Mouse (Mus musculus) kidney, postnatal 0 days (tissue): Measurements from ENCODE around the gene Ssh3. TPM values are rescaled to one million over a fixed set of nuclear protein-coding genes. Genes with fewer than 3 reads are reported as not detected.

Experiments used
- ATAC-seq: fragments of 200-750 bp; cut with Nextera tagmentation; replicated peaks from 2 replicates; pipeline ENCODE4 v1.8.0; 2017; ENCODE audit warnings: low read depth, moderate number of reproducible peaks, moderate TSS enrichment, moderate library complexity; ENCODE audit not compliant: low FRiP score
- DNase-seq: peaks from one replicate; pipeline ENCODE4 v3.0.0-alpha.2; 2016; ENCODE audit warnings: low spot score
- H3K27ac ChIP-seq: fragments of 300-500 bp; sonication (generic); 2 replicates; pipeline ENCODE4 v1.5.1; 2014; ENCODE audit warnings: mild to moderate bottlenecking
- H3K27me3 ChIP-seq: fragments of 300-500 bp; sonication (generic); 2 replicates; pipeline ENCODE4 v1.6.1; 2014; ENCODE audit warnings: low read length, mixed read lengths; ENCODE audit not compliant: insufficient read depth
- H3K36me3 ChIP-seq: fragments of 300-500 bp; sonication (generic); 2 replicates; pipeline ENCODE4 v1.6.1; 2014; ENCODE audit warnings: low read length, mixed read lengths; ENCODE audit not compliant: insufficient read depth
- H3K4me1 ChIP-seq: fragments of 300-500 bp; sonication (generic); replicated peaks from 2 replicates; pipeline ENCODE4 v1.6.1; 2014; ENCODE audit warnings: antibody characterized with exemption, low read length, mixed read lengths; ENCODE audit not compliant: insufficient read depth
- H3K4me2 ChIP-seq: fragments of 300-500 bp; sonication (generic); 2 replicates; pipeline ENCODE4 v1.6.1; 2014; ENCODE audit warnings: mild to moderate bottlenecking, low read length, moderate library complexity, mixed read lengths
- H3K4me3 ChIP-seq: fragments of 300-500 bp; sonication (generic); replicated peaks from 2 replicates; pipeline ENCODE4 v1.5.1; 2014; ENCODE audit warnings: low read depth, low read length
- H3K9ac ChIP-seq: fragments of 300-500 bp; sonication (generic); 2 replicates; pipeline ENCODE4 v1.6.1; 2014; ENCODE audit warnings: low read depth, low read length
- H3K9me3 ChIP-seq: fragments of 300-500 bp; sonication (generic); replicated peaks from 2 replicates; pipeline ENCODE4 v1.6.1; 2016; ENCODE audit warnings: low read length, inconsistent platforms, mixed read lengths
- CTCF ChIP-seq: IDR thresholded peaks from 2 replicates; pipeline ENCODE4 v1.5.1; 2016; ENCODE audit warnings: antibody characterized with exemption, low read depth, mild to moderate bottlenecking, moderate library complexity
- WGBS: fragments of 180-500 bp; shearing (Covaris S2); extraction: QIAGEN DNeasy Blood & Tissue Kit; methylation state at CpG from one replicate; pipeline ENCODE4 v1.1.7; 2014; 5-methylcytosine and 5-hydroxymethylcytosine counted together
- polyA plus RNA-seq: library from polyadenylated mRNA; unstranded; fragments of >200 nt; fragmentation: Nextera tagmentation; extraction: Ambion mirVana; gene quantifications from 2 replicates; pipeline ENCODE4 v1.2.1, GENCODE M21; 2015

The Ssh3 gene
- polyA plus RNA-seq, 1 experiment from 2014 or later, result 15.6 TPM

- no peak overlapping the region for H3K9ac ChIP-seq
- no peak for DNase-seq
Observed at GRCm38 (mm10) chr19:4270187-4270586, 1.2 kb upstream of the Ssh3 start.

DNA sequence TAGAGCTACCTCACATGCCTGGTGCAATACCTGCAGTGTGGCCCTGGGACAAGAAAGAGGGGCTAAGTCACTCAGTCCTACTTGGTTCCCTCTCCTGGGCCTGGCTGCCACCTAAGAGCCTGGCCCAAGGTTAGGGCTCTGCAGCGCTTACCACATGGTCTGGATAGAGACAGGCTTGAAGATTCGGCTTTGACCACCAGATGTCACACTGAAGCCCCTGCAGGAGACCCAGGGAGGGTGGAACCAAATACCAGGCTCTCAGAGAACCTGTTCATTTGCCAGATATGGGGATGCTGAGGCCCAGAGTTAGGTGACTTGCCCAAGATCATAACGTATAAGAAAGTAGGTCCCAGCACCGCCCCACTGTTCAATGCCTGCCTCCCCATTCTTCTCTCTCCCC, 3.0 kb downstream of the Ssh3 start:
- no peaks in the 10 kb centered on the region for H3K36me3 ChIP-seq
- no peaks in the 10 kb centered on the region for H3K9me3 ChIP-seq
- no peak for ATAC-seq
- H3K9ac ChIP-seq, result no peak overlapping the region
- H3K4me1 ChIP-seq, result 0 out of 2 replicates have a peak, but pooled peaks cover 5% of the 10 kb centered on the region
- no peak overlapping the region for H3K4me3 ChIP-seq
- peak; percentile 54 for TF ChIP-seq CTCF
- H3K4me2 ChIP-seq, result no peak overlapping the region
- peak; percentile 29 for DNase-seq
- no peak overlapping the region for H3K27ac ChIP-seq
- 60% methylated on average over 4 of the region's 4 CpGs for WGBS
- no peaks in the 10 kb centered on the region for H3K27me3 ChIP-seq

More at GRCm38 (mm10) chr19:4270187-4270586, 1.2 kb upstream of the Ssh3 start:
- H3K27me3 ChIP-seq, result no peaks in the 10 kb centered on the region
- no peak for ATAC-seq
- no peak for TF ChIP-seq CTCF
- no peaks in the 10 kb centered on the region; the same call in 1 of the 2 replicates for H3K36me3 ChIP-seq
- H3K9me3 ChIP-seq, result no peaks in the 10 kb centered on the region
- 75% methylated on average over 6 of the region's 6 CpGs for WGBS
- no peak overlapping the region for H3K4me3 ChIP-seq
- no peak overlapping the region for H3K4me2 ChIP-seq
- 0 out of 2 replicates have a peak, but pooled peaks cover 5% of the 10 kb centered on the region for H3K4me1 ChIP-seq
- H3K27ac ChIP-seq, result no peak overlapping the region

DNA sequence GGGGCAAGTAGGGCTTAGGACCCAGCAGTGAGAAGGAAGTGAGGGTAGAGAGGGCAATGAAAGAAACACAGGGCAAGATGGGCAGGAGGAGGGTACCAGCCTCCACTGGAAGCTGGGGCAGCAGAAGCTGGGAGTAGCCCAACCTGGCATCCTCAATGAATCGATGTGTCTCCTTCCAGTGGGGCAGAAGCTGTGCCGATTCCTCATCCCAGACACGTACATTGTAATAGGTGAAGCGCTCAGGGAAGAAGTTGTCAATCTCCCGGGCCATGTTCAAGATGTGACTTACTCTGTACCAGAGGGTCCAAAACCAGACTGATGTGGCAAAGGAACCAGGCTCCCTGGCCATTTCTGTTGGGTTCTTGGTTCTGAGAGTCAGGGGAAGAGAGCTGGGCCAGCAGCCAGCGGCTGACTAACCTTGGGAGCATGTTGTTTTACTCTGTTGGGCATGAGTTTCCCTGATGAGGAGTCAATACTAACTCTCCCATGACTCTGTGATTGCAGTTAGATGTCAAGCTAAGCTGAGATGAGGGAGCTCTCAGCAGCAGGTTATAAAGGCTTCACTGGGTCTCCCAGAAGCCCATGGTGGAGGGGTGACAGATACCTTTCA, 4.7 kb downstream of the Ssh3 start:
- H3K9ac ChIP-seq, result no peak overlapping the region
- H3K4me2 ChIP-seq, result no peak overlapping the region
- no peak overlapping the region for H3K27ac ChIP-seq
- H3K4me1 ChIP-seq, result 0 out of 2 replicates have a peak, but pooled peaks cover 5% of the 10 kb centered on the region
- 92% methylated on average over 6 of the region's 6 CpGs for WGBS
- ATAC-seq (no peak), DNase-seq (no peak)
- H3K36me3 ChIP-seq, result no peaks in the 10 kb centered on the region
- H3K9me3 ChIP-seq, result no peaks in the 10 kb centered on the region
- no peak overlapping the region for H3K4me3 ChIP-seq
- no peak for TF ChIP-seq CTCF
- H3K27me3 ChIP-seq, result no peaks in the 10 kb centered on the region

- no peak overlapping the region for H3K27ac ChIP-seq
- no peak for ATAC-seq
- no peak overlapping the region for H3K4me3 ChIP-seq
- H3K9me3 ChIP-seq, result no peaks in the 10 kb centered on the region
- 0 out of 2 replicates have a peak, but pooled peaks cover 5% of the 10 kb centered on the region for H3K4me1 ChIP-seq
- WGBS, result 69% methylated on average over 14 of the region's 14 CpGs
- no peak overlapping the region for H3K9ac ChIP-seq
- TF ChIP-seq CTCF, result no peak
- no peaks in the 10 kb centered on the region for H3K36me3 ChIP-seq
- no peak overlapping the region for H3K4me2 ChIP-seq
- DNase-seq, result no peak
- no peaks in the 10 kb centered on the region for H3K27me3 ChIP-seq
Observed at GRCm38 (mm10) chr19:4263702-4264101, 5.3 kb downstream of the Ssh3 start.

GRCm38 (mm10) chr19:4262756-4263155, 6.2 kb downstream of the Ssh3 start:
- DNase-seq (no peak), ATAC-seq (no peak)
- no peak overlapping the region for H3K4me2 ChIP-seq
- no peak overlapping the region for H3K27ac ChIP-seq
- H3K9me3 ChIP-seq, result no peaks in the 10 kb centered on the region
- 66% methylated on average over 6 of the region's 6 CpGs for WGBS
- no peak overlapping the region for H3K4me3 ChIP-seq
- no peaks in the 10 kb centered on the region for H3K27me3 ChIP-seq
- no peaks in the 10 kb centered on the region for H3K4me1 ChIP-seq
- no peak for TF ChIP-seq CTCF
- no peak overlapping the region for H3K9ac ChIP-seq
- H3K36me3 ChIP-seq, result no peaks in the 10 kb centered on the region

DNA sequence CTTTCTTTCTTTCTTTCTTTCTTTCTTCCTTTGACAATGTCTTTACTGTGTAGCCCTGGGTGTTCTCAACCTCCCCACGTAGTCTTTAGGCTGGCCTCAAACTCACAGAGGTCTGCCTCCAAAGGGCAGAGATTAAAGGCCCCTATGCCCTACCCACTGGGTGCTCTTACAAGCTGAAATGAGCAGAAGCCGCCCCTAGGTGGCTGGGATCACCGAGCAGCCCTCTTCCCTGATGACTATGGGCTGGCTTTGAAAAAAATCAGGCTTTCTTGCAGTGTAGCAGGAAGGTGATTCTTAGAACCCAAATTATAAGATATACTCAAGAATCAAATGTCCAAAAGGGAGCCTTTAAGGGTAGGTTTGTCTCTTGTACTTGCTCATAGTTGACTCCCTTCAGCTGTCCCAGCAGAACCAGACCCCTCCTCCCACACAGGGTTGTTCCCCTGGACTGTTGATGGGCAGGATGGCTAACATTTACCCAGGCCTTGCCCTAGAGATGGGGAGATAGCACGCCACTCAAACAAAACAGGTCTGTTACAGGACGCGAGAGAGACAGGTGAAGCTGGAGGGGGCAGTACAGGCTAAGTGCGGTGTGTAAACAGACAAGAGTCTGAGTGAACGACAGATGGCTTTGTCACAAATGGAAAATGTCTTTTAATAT, 7.8 kb downstream of the Ssh3 start:
- Histone ChIP-seq H3K4me2 (no peak overlapping the region), H3K27ac (no peak overlapping the region), H3K9ac (no peak overlapping the region), H3K4me3 (no peak overlapping the region), H3K36me3 (no peaks in the 10 kb centered on the region), H3K4me1 (no peaks in the 10 kb centered on the region), H3K27me3 (no peaks in the 10 kb centered on the region), H3K9me3 (no peaks in the 10 kb centered on the region)
- TF ChIP-seq CTCF, result peak; percentile 42; the same call in 1 of the 2 replicates
- WGBS, result 60% methylated on average over 8 of the region's 8 CpGs
- DNase-seq (peak; percentile 24), ATAC-seq (0 out of 2 replicates have a peak, but pooled peaks have one; percentile 15)
